Mouse (Mus musculus) forebrain, embryonic 14.5 days (tissue): ENCODE results near the gene Smim20. TPM values are rescaled to one million over a fixed set of nuclear protein-coding genes. Genes with fewer than 3 reads are reported as not detected.

ENCODE experiments used
- ATAC-seq: fragments of 200-750 bp; cut with Nextera tagmentation; 2 replicates; pipeline ENCODE4 v1.8.0; 2017; ENCODE audit warnings: mild to moderate bottlenecking, moderate library complexity
- DNase-seq: peaks from one replicate; pipeline ENCODE4 v3.0.0-alpha.2; 2015; ENCODE audit warnings: low spot score
- H3K27ac ChIP-seq: fragments of 300-500 bp; sonication (generic); 2 replicates; pipeline ENCODE4 v1.5.1; 2014; ENCODE audit warnings: low read depth, mild to moderate bottlenecking, control low read depth, low read length, moderate library complexity
- H3K27me3 ChIP-seq: fragments of 300-500 bp; sonication (generic); replicated peaks from 2 replicates; pipeline ENCODE4 v1.6.1; 2014; ENCODE audit warnings: low read length, control low read depth, mixed read lengths; ENCODE audit not compliant: control insufficient read depth, insufficient read depth
- H3K36me3 ChIP-seq: fragments of 300-500 bp; sonication (generic); 2 replicates; pipeline ENCODE4 v1.6.1; 2014; ENCODE audit warnings: low read length, control low read depth; ENCODE audit not compliant: control insufficient read depth, insufficient read depth
- H3K4me1 ChIP-seq: fragments of 300-500 bp; sonication (generic); 2 replicates; pipeline ENCODE4 v1.6.1; 2014; ENCODE audit warnings: antibody characterized with exemption, low read length, control low read depth; ENCODE audit not compliant: control insufficient read depth, insufficient read depth
- H3K4me2 ChIP-seq: fragments of 300-500 bp; sonication (generic); 2 replicates; pipeline ENCODE4 v1.6.1; 2014; ENCODE audit warnings: mild to moderate bottlenecking, control low read depth, low read length
- H3K4me3 ChIP-seq: fragments of 300-500 bp; sonication (generic); 2 replicates; pipeline ENCODE4 v1.5.1; 2014; ENCODE audit warnings: low read depth, low read length, control low read depth
- H3K9ac ChIP-seq: fragments of 300-500 bp; sonication (generic); 2 replicates; pipeline ENCODE4 v1.6.1; 2014; ENCODE audit warnings: mild to moderate bottlenecking, low read length, control low read depth, moderate library complexity
- H3K9me3 ChIP-seq: fragments of 300-500 bp; sonication (generic); replicated peaks from 2 replicates; pipeline ENCODE4 v1.6.1; 2016; ENCODE audit warnings: low read length, control low read depth, mixed read lengths; ENCODE audit not compliant: control insufficient read depth
- WGBS: fragments of 180-500 bp; shearing (Covaris S2); extraction: QIAGEN DNeasy Blood & Tissue Kit; methylation state at CpG from one replicate; pipeline ENCODE4 v1.1.7; 2014; 5-methylcytosine and 5-hydroxymethylcytosine counted together
- polyA plus RNA-seq: library from polyadenylated mRNA; unstranded; fragments of >200 nt; fragmentation: Nextera tagmentation; extraction: Ambion mirVana; gene quantifications from 2 replicates; pipeline ENCODE4 v1.2.1, GENCODE M21; 2014

The Smim20 gene
- polyA plus RNA-seq, 1 experiment from 2014 or later, result 95.4 TPM

DNA sequence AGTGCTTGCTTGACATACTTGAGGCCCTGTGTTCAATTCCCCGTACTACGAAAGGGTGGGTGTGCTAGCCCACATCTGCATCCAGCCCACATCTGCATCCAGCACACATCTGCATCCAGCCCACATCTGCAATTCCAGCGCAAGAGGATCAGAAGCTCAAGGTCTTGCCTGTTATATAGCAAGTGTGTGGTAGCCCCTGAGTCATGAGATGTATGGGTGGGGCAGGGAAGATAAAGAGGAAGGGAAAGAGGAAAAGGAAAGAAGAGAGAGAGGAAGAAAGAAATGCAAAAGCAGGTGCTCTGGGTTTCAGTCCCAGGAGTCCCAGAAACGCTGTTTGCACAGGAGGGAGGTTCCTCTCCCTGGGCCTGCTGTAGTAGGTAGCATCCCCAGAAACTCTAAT, 15.6 kb downstream of the Smim20 start:
- H3K36me3 ChIP-seq, result no peaks in the 10 kb centered on the region
- DNase-seq (no peak), ATAC-seq (no peak)
- no peaks in the 10 kb centered on the region for H3K27me3 ChIP-seq
- no peaks in the 10 kb centered on the region for H3K9me3 ChIP-seq
- 96% methylated on average over 4 of the region's 4 CpGs for WGBS
- no peak overlapping the region for H3K4me3 ChIP-seq
- no peak overlapping the region for H3K27ac ChIP-seq
- H3K9ac ChIP-seq, result no peak overlapping the region
- H3K4me1 ChIP-seq, result peaks cover 6% of the 10 kb centered on the region; the same call in 1 of the 2 replicates
- H3K4me2 ChIP-seq, result no peak overlapping the region

DNA sequence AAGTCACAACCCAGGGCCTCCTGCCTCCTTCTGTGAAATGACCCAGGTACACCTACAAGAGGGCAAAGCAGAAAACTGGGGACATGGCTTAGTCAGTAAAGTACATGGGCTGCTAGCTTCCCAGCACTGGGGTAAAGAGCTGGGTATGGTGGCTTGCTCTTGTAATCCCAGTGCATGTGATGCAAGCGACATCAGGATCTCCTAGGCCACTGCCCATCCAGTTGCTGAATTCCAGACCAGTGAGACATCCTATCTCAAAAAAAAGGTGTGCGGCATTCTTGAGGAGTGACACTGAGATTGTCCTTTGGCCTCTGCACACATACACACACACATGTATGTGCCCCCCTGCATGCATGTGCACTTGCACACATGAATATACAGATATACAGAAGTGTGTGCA, 19.5 kb downstream of the Smim20 start:
- H3K4me2 ChIP-seq, result no peak overlapping the region
- DNase-seq, result no peak
- H3K27me3 ChIP-seq, result no peaks in the 10 kb centered on the region
- no peaks in the 10 kb centered on the region for H3K4me1 ChIP-seq
- no peaks in the 10 kb centered on the region for H3K9me3 ChIP-seq
- no peak for ATAC-seq
- no peak overlapping the region for H3K4me3 ChIP-seq
- H3K9ac ChIP-seq, result no peak overlapping the region
- no peak overlapping the region for H3K27ac ChIP-seq
- WGBS, result 98% methylated on average over 2 of the region's 2 CpGs
- H3K36me3 ChIP-seq, result no peaks in the 10 kb centered on the region

DNA sequence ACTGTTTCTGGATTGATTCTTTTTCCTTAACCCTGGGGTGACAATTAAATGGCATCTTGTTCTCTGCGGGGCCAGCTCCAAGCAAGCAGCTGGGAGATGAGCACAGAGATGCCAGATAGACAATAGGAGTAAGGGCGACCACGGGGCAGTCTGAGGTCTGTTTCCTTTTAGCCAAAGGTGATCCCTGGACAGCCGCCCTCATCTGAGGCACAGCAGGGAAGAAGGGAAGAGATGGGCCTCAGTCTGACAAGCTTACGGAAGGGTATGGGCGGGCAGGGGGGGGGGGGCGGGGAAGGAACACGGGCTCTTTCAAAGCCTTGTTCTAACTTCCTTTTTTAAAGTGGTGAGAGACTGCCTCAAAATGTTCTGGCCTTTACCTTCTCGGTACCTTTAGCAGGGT, 22.6 kb downstream of the Smim20 start:
- Histone ChIP-seq H3K27me3 (no peaks in the 10 kb centered on the region), H3K9me3 (no peaks in the 10 kb centered on the region), H3K4me3 (no peak overlapping the region), H3K27ac (no peak overlapping the region), H3K4me2 (no peak overlapping the region), H3K9ac (no peak overlapping the region), H3K36me3 (no peaks in the 10 kb centered on the region), H3K4me1 (no peaks in the 10 kb centered on the region)
- 32% methylated on average over 9 of the region's 9 CpGs for WGBS
- DNase-seq (no peak), ATAC-seq (no peak)

- no peaks in the 10 kb centered on the region for H3K36me3 ChIP-seq
- no peaks in the 10 kb centered on the region for H3K9me3 ChIP-seq
- WGBS, result 73% methylated on average over 5 of the region's 5 CpGs
- H3K27ac ChIP-seq, result no peak overlapping the region
- H3K9ac ChIP-seq, result no peak overlapping the region
- DNase-seq, result peak; percentile 52
- no peak overlapping the region for H3K4me3 ChIP-seq
- no peak overlapping the region for H3K4me2 ChIP-seq
- ATAC-seq, result peak; percentile 62; the same call in 1 of the 2 replicates
- no peaks in the 10 kb centered on the region for H3K27me3 ChIP-seq
- no peaks in the 10 kb centered on the region for H3K4me1 ChIP-seq
Observed at GRCm38 (mm10) chr5:53294627-53295026, 27.7 kb downstream of the Smim20 start.

- no peak overlapping the region for H3K4me3 ChIP-seq
- no peaks in the 10 kb centered on the region for H3K36me3 ChIP-seq
- H3K27me3 ChIP-seq, result no peaks in the 10 kb centered on the region
- H3K4me1 ChIP-seq, result no peaks in the 10 kb centered on the region
- no peaks in the 10 kb centered on the region for H3K9me3 ChIP-seq
- H3K4me2 ChIP-seq, result no peak overlapping the region
- ATAC-seq (no peak), DNase-seq (no peak)
- 87% methylated on average over 4 of the region's 4 CpGs for WGBS
- no peak overlapping the region for H3K9ac ChIP-seq
- no peak overlapping the region for H3K27ac ChIP-seq
Observed at GRCm38 (mm10) chr5:53296961-53297360, 30.1 kb downstream of the Smim20 start.

DNA sequence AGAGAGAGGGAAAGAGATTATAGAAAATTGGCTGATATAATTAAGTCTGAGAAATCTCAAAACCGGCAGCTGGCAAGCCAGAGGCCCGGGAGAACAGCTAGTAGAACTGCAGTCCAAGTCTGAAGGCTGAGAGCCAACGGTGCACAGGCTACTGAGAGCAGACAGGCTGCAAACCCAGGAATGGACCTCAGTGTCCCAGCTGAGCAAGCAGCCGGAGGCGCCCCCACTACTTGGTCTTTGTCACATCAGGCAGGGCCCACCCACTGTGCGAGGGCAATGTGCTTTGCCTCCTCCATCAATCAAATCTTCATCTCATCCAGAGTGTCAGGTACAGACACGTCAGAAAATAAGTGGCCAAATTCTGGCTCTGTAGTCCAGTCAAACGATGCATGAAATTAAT, 34.6 kb downstream of the Smim20 start:
- Histone ChIP-seq H3K4me3 (no peak overlapping the region), H3K36me3 (no peaks in the 10 kb centered on the region), H3K9ac (no peak overlapping the region), H3K4me1 (no peaks in the 10 kb centered on the region), H3K27ac (no peak overlapping the region), H3K4me2 (no peak overlapping the region), H3K9me3 (no peaks in the 10 kb centered on the region), H3K27me3 (no peaks in the 10 kb centered on the region)
- DNase-seq (no peak), ATAC-seq (no peak)
- WGBS, result 75% methylated on average over 8 of the region's 8 CpGs

- Histone ChIP-seq H3K9ac (no peak overlapping the region), H3K27me3 (no peaks in the 10 kb centered on the region), H3K9me3 (no peaks in the 10 kb centered on the region), H3K4me3 (no peak overlapping the region), H3K4me1 (no peaks in the 10 kb centered on the region), H3K27ac (no peak overlapping the region), H3K36me3 (no peaks in the 10 kb centered on the region), H3K4me2 (no peak overlapping the region)
- WGBS, result 70% methylated on average over 10 of the region's 10 CpGs
- ATAC-seq, result no peak
- no peak for DNase-seq
Observed at GRCm38 (mm10) chr5:53302895-53303670, 36.2 kb downstream of the Smim20 start.

GRCm38 (mm10) chr5:53303941-53304340, 37.1 kb downstream of the Smim20 start:
- ATAC-seq (no peak), DNase-seq (no peak)
- no peak overlapping the region for H3K9ac ChIP-seq
- no peaks in the 10 kb centered on the region for H3K4me1 ChIP-seq
- H3K4me3 ChIP-seq, result no peak overlapping the region
- no peak overlapping the region for H3K4me2 ChIP-seq
- WGBS, result 95% methylated on average over 6 of the region's 6 CpGs
- H3K36me3 ChIP-seq, result no peaks in the 10 kb centered on the region
- H3K27me3 ChIP-seq, result no peaks in the 10 kb centered on the region
- H3K9me3 ChIP-seq, result no peaks in the 10 kb centered on the region
- no peak overlapping the region for H3K27ac ChIP-seq

- Histone ChIP-seq H3K36me3 (no peaks in the 10 kb centered on the region), H3K4me2 (no peak overlapping the region), H3K9me3 (no peaks in the 10 kb centered on the region), H3K4me3 (no peak overlapping the region), H3K27ac (no peak overlapping the region), H3K4me1 (no peaks in the 10 kb centered on the region), H3K27me3 (no peaks in the 10 kb centered on the region), H3K9ac (no peak overlapping the region)
- ATAC-seq, result no peak
- 68% methylated on average over 4 of the region's 4 CpGs for WGBS
- no peak for DNase-seq
Observed at GRCm38 (mm10) chr5:53304936-53305335, 38.1 kb downstream of the Smim20 start.
